Comparison of ENCODE assay signal across 10 mouse cellular contexts in genomic region chr17:32479554-32480506, GRCm38 (mm10). TPM values are rescaled to one million over a fixed set of nuclear protein-coding genes. Genes with fewer than 3 reads are reported as not detected.
DNase-seq lines count a peak whose midpoint lies in the region; ATAC-seq lines count a peak whose summit lies in the region.
"Had no signal": no experiment of that assay in that cellular context is flagged by ENCODE, and none has a peak within 500 bp of the region (broad histone marks: within the 10 kb centered on the region; RNA-seq: fewer than 3 reads in every experiment).

No protein-coding gene starts in this region.

- H3K4me1 ChIP-seq in forebrain, embryonic 11.5 days (replicated peaks; ENCODE audit: control insufficient read depth, insufficient read depth, low read length): no peaks in the 10 kb centered on the region
- H3K4me1 ChIP-seq in forebrain, embryonic 12.5 days: peaks cover 5% of the 10 kb centered on the region; the same call in 1 of the 2 replicates
- H3K4me1 ChIP-seq in liver, embryonic 11.5 days (replicated peaks; ENCODE audit: control insufficient read depth, insufficient read depth, low read length): peaks cover 2% of the 10 kb centered on the region; the same call in 1 of the 2 replicates
- 0 out of 2 replicates have a peak, but pooled peaks cover 4% of the 10 kb centered on the region for H3K4me1 ChIP-seq in heart, embryonic 10.5 days

- H3K27ac ChIP-seq in forebrain, embryonic 11.5 days (ENCODE audit: low read depth, low read length): no peak overlapping the region
- no peak overlapping the region for H3K27ac ChIP-seq in forebrain, embryonic 12.5 days
- no peak overlapping the region for H3K27ac ChIP-seq in liver, embryonic 11.5 days (ENCODE audit: low read depth, low read length)
- H3K27ac ChIP-seq in heart, embryonic 10.5 days: no peak overlapping the region

- no peak overlapping the region for H3K4me3 ChIP-seq in forebrain, embryonic 11.5 days (ENCODE audit: low read depth, low read length)
- H3K4me3 ChIP-seq in forebrain, embryonic 12.5 days (replicated peaks): no peak overlapping the region
- no peak overlapping the region for H3K4me3 ChIP-seq in liver, embryonic 11.5 days (ENCODE audit: low read depth, low read length)
- no peak overlapping the region for H3K4me3 ChIP-seq in heart, embryonic 10.5 days

- H3K9ac ChIP-seq in forebrain, embryonic 11.5 days (ENCODE audit: low read length): no peak overlapping the region
- no peak overlapping the region for H3K9ac ChIP-seq in forebrain, embryonic 12.5 days
- no peak overlapping the region for H3K9ac ChIP-seq in liver, embryonic 11.5 days (ENCODE audit: low read depth, low read length)

- DNase-seq in forebrain, embryonic 11.5 days (ENCODE audit: low spot score): peak; percentile 57
- peak; percentile 19 for DNase-seq in liver
- no peak for DNase-seq in liver, embryonic 11.5 days (ENCODE audit: low spot score)
- DNase-seq in adrenal gland, adult 2 months: peak; percentile 42
- DNase-seq in lung, postnatal 36 days: peak; percentile 10
- DNase-seq in T-cell, adult 2 months (ENCODE audit: low spot score): no peak
- no peak for DNase-seq in heart, embryonic 10.5 days (ENCODE audit: low spot score)

- no peaks in the 10 kb centered on the region for H3K9me3 ChIP-seq in forebrain, embryonic 11.5 days (ENCODE audit: control insufficient read depth, low read length)
- H3K9me3 ChIP-seq in forebrain, embryonic 12.5 days: no peaks in the 10 kb centered on the region
- no peaks in the 10 kb centered on the region for H3K9me3 ChIP-seq in liver, embryonic 11.5 days (ENCODE audit: control insufficient read depth, low read length)
- H3K9me3 ChIP-seq in heart, embryonic 10.5 days: no peaks in the 10 kb centered on the region
- H3K9me3 ChIP-seq: G1E had no signal

- peaks cover 2% of the 10 kb centered on the region; the same call in 1 of the 2 replicates for H3K27me3 ChIP-seq in forebrain, embryonic 11.5 days (ENCODE audit: control insufficient read depth, insufficient read depth, low read length)
- peaks cover 20% of the 10 kb centered on the region for H3K27me3 ChIP-seq in forebrain, embryonic 12.5 days
- H3K27me3 ChIP-seq in liver, embryonic 11.5 days (replicated peaks; ENCODE audit: control insufficient read depth, insufficient read depth, low read length): peaks cover 16% of the 10 kb centered on the region
- H3K27me3 ChIP-seq in heart, embryonic 10.5 days (ENCODE audit: insufficient read depth, poor library complexity, severe bottlenecking): peaks cover 54% of the 10 kb centered on the region

- WGBS in forebrain, embryonic 11.5 days: 24% methylated on average over 7 of the region's 8 CpGs
- 27% methylated on average over 8 of the region's 8 CpGs for WGBS in forebrain, embryonic 12.5 days
- WGBS in liver, embryonic 11.5 days: 12% methylated on average over 8 of the region's 8 CpGs
- WGBS in heart, embryonic 10.5 days: 16% methylated on average over 8 of the region's 8 CpGs

- H3K36me3 ChIP-seq in forebrain, embryonic 11.5 days (ENCODE audit: control insufficient read depth, insufficient read depth, low read length): no peaks in the 10 kb centered on the region
- no peaks in the 10 kb centered on the region for H3K36me3 ChIP-seq in forebrain, embryonic 12.5 days (replicated peaks)
- H3K36me3 ChIP-seq in liver, embryonic 11.5 days (ENCODE audit: control insufficient read depth, insufficient read depth, low read length): no peaks in the 10 kb centered on the region
- no peaks in the 10 kb centered on the region for H3K36me3 ChIP-seq in heart, embryonic 10.5 days
- H3K36me3 ChIP-seq: G1E had no signal

- no peak overlapping the region for H3K4me2 ChIP-seq in forebrain, embryonic 11.5 days (ENCODE audit: low read depth, low read length, severe bottlenecking)
- H3K4me2 ChIP-seq in forebrain, embryonic 12.5 days: no peak overlapping the region
- H3K4me2 ChIP-seq in liver, embryonic 11.5 days: no peak overlapping the region

- ATAC-seq in forebrain, embryonic 11.5 days (replicated peaks; ENCODE audit: low FRiP score): no peak
- ATAC-seq in forebrain, embryonic 12.5 days (ENCODE audit: low FRiP score): no peak
- no peak for ATAC-seq in liver, embryonic 11.5 days (replicated peaks; ENCODE audit: low FRiP score)

RNA-seq across cellular contexts. Expression of gene Cyp4f17, which starts 26.0 kb away (rescaled TPM):
- polyA plus RNA-seq in forebrain, embryonic 11.5 days (2014; fragmentation: Nextera tagmentation; extraction: Ambion mirVana): 6.6 and 7.9 TPM in 2 replicates
- polyA plus RNA-seq in forebrain, embryonic 12.5 days (2016; fragmentation: Nextera tagmentation; extraction: Ambion mirVana): 6.5 and 6.8 TPM in 2 replicates
- polyA plus RNA-seq in liver, embryonic 11.5 days (2014; fragmentation: Nextera tagmentation; extraction: Ambion mirVana): 1.5 and 2.2 TPM in 2 replicates
- 10 to 100 TPM in 1 of 2 experiments, 1 to 10 TPM in 1; 7.2 to 10.3 TPM for total RNA-seq in adrenal gland, adult 2 months (2021)
- polyA plus RNA-seq in adrenal gland, adult 2 months (2012; rRNA removed): 13.0 and 16.2 TPM in 2 replicates
- 4.1 and 4.9 TPM in 2 replicates for polyA plus RNA-seq in heart, embryonic 10.5 days (2016; fragmentation: Nextera tagmentation; extraction: Ambion mirVana)

RNA-seq across cellular contexts. Expression of gene Cyp4f39, which starts 27.3 kb away (rescaled TPM):
- polyA plus RNA-seq in forebrain, embryonic 11.5 days (2014; fragmentation: Nextera tagmentation; extraction: Ambion mirVana): 0.28 and 0.33 TPM in 2 replicates
- 0.22 and 0.32 TPM in 2 replicates for polyA plus RNA-seq in forebrain, embryonic 12.5 days (2016; fragmentation: Nextera tagmentation; extraction: Ambion mirVana)
- 0.15 and 0.27 TPM in 2 replicates for polyA plus RNA-seq in liver, embryonic 11.5 days (2014; fragmentation: Nextera tagmentation; extraction: Ambion mirVana)
- not detected for total RNA-seq in adrenal gland, adult 2 months (2021)
- not detected in 2 replicates for polyA plus RNA-seq in adrenal gland, adult 2 months (2012; rRNA removed)
- polyA plus RNA-seq in heart, embryonic 10.5 days (2016; fragmentation: Nextera tagmentation; extraction: Ambion mirVana): 0.37 TPM in 1 of 2 replicates, not detected in the other
- polyA plus RNA-seq: G1E had no signal

RNA-seq across cellular contexts. Expression of gene Pglyrp2, which starts 55.9 kb away (rescaled TPM):
- polyA plus RNA-seq in forebrain, embryonic 11.5 days (2014; fragmentation: Nextera tagmentation; extraction: Ambion mirVana): 0.11 TPM in 1 of 2 replicates, not detected in the other
- polyA plus RNA-seq in forebrain, embryonic 12.5 days (2016; fragmentation: Nextera tagmentation; extraction: Ambion mirVana): not detected in 2 replicates
- 1.8 and 2.2 TPM in 2 replicates for polyA plus RNA-seq in liver, embryonic 11.5 days (2014; fragmentation: Nextera tagmentation; extraction: Ambion mirVana)
- total RNA-seq in adrenal gland, adult 2 months (2021): under 1 TPM; 0.29 to 0.35 TPM
- 0.82 and 0.87 TPM in 2 replicates for polyA plus RNA-seq in adrenal gland, adult 2 months (2012; rRNA removed)
- polyA plus RNA-seq in heart, embryonic 10.5 days (2016; fragmentation: Nextera tagmentation; extraction: Ambion mirVana): 0.09 and 0.40 TPM in 2 replicates
- polyA plus RNA-seq: lung, embryonic 16.5 days had no signal

RNA-seq across cellular contexts. Expression of gene Cyp4f16, which starts 56.5 kb away (rescaled TPM):
- polyA plus RNA-seq in forebrain, embryonic 11.5 days (2014; fragmentation: Nextera tagmentation; extraction: Ambion mirVana): 13.4 and 13.5 TPM in 2 replicates
- polyA plus RNA-seq in forebrain, embryonic 12.5 days (2016; fragmentation: Nextera tagmentation; extraction: Ambion mirVana): 19.3 and 19.7 TPM in 2 replicates
- polyA plus RNA-seq in liver, embryonic 11.5 days (2014; fragmentation: Nextera tagmentation; extraction: Ambion mirVana): 5.8 and 6.1 TPM in 2 replicates
- total RNA-seq in adrenal gland, adult 2 months (2021): 10 to 100 TPM; 10.8 to 11.3 TPM
- 10.2 and 13.0 TPM in 2 replicates for polyA plus RNA-seq in adrenal gland, adult 2 months (2012; rRNA removed)
- 15.8 and 18.3 TPM in 2 replicates for polyA plus RNA-seq in heart, embryonic 10.5 days (2016; fragmentation: Nextera tagmentation; extraction: Ambion mirVana)
- polyA plus RNA-seq: G1E had no signal

Comparison
In these comparisons a context has a peak if more than half of its experiments do, and no peak if none do; other contexts are left out.
1. DNase-seq: peak in forebrain, embryonic 11.5 days (single experiment), liver (single experiment), adrenal gland, adult 2 months (single experiment) and lung, postnatal 36 days (single experiment); none in liver, embryonic 11.5 days (single experiment), T-cell, adult 2 months (single experiment) and heart, embryonic 10.5 days (single experiment).